Mouse (Mus musculus): ENCODE measurements around the gene Cyp2ab1. TPM values are rescaled to one million over a fixed set of nuclear protein-coding genes. Genes with fewer than 3 reads are reported as not detected.

Cyp2ab1 gene
- polyA plus RNA-seq, 1 experiment, result not detected

- no peak overlapping the region for H3K27ac ChIP-seq (ENCODE audit: insufficient read depth, low read length)
- no peak overlapping the region for H3K4me3 ChIP-seq (ENCODE audit: insufficient read depth, low read length)
- H3K4me1 ChIP-seq (ENCODE audit: control insufficient read depth, insufficient read depth, low read length), result no peaks in the 10 kb centered on the region
- TF ChIP-seq POLR2A (IDR thresholded peaks at IDR 0.05; ENCODE audit: low read depth, low read length) (no peak), CTCF (IDR thresholded peaks at IDR 0.05; ENCODE audit: borderline replicate concordance, insufficient read depth, low read length) (no peak)
Measured at GRCm38 (mm10) chr16:20280238-20280637, 45.0 kb downstream of the Cyp2ab1 start.

GRCm38 (mm10) chr16:20279395-20279794 is 45.8 kb downstream of the Cyp2ab1 start:
- TF ChIP-seq CTCF (IDR thresholded peaks at IDR 0.05; ENCODE audit: borderline replicate concordance, insufficient read depth, low read length), result no peak

GRCm38 (mm10) chr16:20272994-20273393 is 52.2 kb downstream of the Cyp2ab1 start:
- no peaks in the 10 kb centered on the region for H3K4me1 ChIP-seq (ENCODE audit: control insufficient read depth, insufficient read depth, low read length)
- no peak overlapping the region for H3K27ac ChIP-seq (ENCODE audit: insufficient read depth, low read length)
- TF ChIP-seq POLR2A (IDR thresholded peaks at IDR 0.05; ENCODE audit: low read depth, low read length), result no peak
- no peak for TF ChIP-seq CTCF (IDR thresholded peaks at IDR 0.05; ENCODE audit: borderline replicate concordance, insufficient read depth, low read length)
- no peak overlapping the region for H3K4me3 ChIP-seq (ENCODE audit: insufficient read depth, low read length)

More at GRCm38 (mm10) chr16:20279395-20279794, 45.8 kb downstream of the Cyp2ab1 start:
- no peak overlapping the region for H3K27ac ChIP-seq (ENCODE audit: insufficient read depth, low read length)
- no peaks in the 10 kb centered on the region for H3K4me1 ChIP-seq (ENCODE audit: control insufficient read depth, insufficient read depth, low read length)
- H3K4me3 ChIP-seq (ENCODE audit: insufficient read depth, low read length), result no peak overlapping the region

GRCm38 (mm10) chr16:20271339-20271738 is 53.9 kb downstream of the Cyp2ab1 start:
- TF ChIP-seq CTCF (IDR thresholded peaks at IDR 0.05; ENCODE audit: borderline replicate concordance, insufficient read depth, low read length) (no peak), POLR2A (IDR thresholded peaks at IDR 0.05; ENCODE audit: low read depth, low read length) (no peak)
- no peak overlapping the region for H3K27ac ChIP-seq (ENCODE audit: insufficient read depth, low read length)
- H3K4me1 ChIP-seq (ENCODE audit: control insufficient read depth, insufficient read depth, low read length), result no peaks in the 10 kb centered on the region
- H3K4me3 ChIP-seq (ENCODE audit: insufficient read depth, low read length), result no peak overlapping the region

- Histone ChIP-seq H3K27ac (ENCODE audit: insufficient read depth, low read length) (no peak overlapping the region), H3K4me1 (ENCODE audit: control insufficient read depth, insufficient read depth, low read length) (no peaks in the 10 kb centered on the region), H3K4me3 (ENCODE audit: insufficient read depth, low read length) (no peak overlapping the region)
- TF ChIP-seq CTCF (IDR thresholded peaks at IDR 0.05; ENCODE audit: borderline replicate concordance, insufficient read depth, low read length) (no peak), POLR2A (IDR thresholded peaks at IDR 0.05; ENCODE audit: low read depth, low read length) (no peak)
Measured at GRCm38 (mm10) chr16:20265089-20265488, 60.1 kb downstream of the Cyp2ab1 start.

Other genes starting within 250 kb of the Cyp2ab1 start
- gene Klhl24, start 227.9 kb downstream of the Cyp2ab1 start, polyA plus RNA-seq (2011; ENCODE audit: insufficient read length, low read depth, missing spikeins), result 25.9 and 31.1 TPM in 2 replicates
- 40.6 and 50.3 TPM in 2 replicates for gene Yeats2, start 184.3 kb downstream of the Cyp2ab1 start, polyA plus RNA-seq (2011; ENCODE audit: insufficient read length, low read depth, missing spikeins)
- 0.45 and 0.58 TPM in 2 replicates for gene Map6d1, start 84.0 kb downstream of the Cyp2ab1 start, polyA plus RNA-seq (2011; ENCODE audit: insufficient read length, low read depth, missing spikeins)
- gene Parl, start 23.0 kb downstream of the Cyp2ab1 start, polyA plus RNA-seq (2011; ENCODE audit: insufficient read length, low read depth, missing spikeins), result 72.1 and 74.1 TPM in 2 replicates
- gene Abcc5, start 101.0 kb upstream of the Cyp2ab1 start, polyA plus RNA-seq (2011; ENCODE audit: insufficient read length, low read depth, missing spikeins), result 74.8 and 76.8 TPM in 2 replicates
- 53.8 and 61.5 TPM in 2 replicates for gene Eif2b5, start 173.4 kb upstream of the Cyp2ab1 start, polyA plus RNA-seq (2011; ENCODE audit: insufficient read length, low read depth, missing spikeins)
- 51.4 and 57.3 TPM in 2 replicates for gene Dvl3, start 191.6 kb upstream of the Cyp2ab1 start, polyA plus RNA-seq (2011; ENCODE audit: insufficient read length, low read depth, missing spikeins)
- gene Ap2m1, start 210.1 kb upstream of the Cyp2ab1 start, polyA plus RNA-seq (2011; ENCODE audit: insufficient read length, low read depth, missing spikeins), result 448 and 450 TPM in 2 replicates
- gene Abcf3, start 223.2 kb upstream of the Cyp2ab1 start, polyA plus RNA-seq (2011; ENCODE audit: insufficient read length, low read depth, missing spikeins), result 50.9 and 53.2 TPM in 2 replicates